Mouse (Mus musculus) small intestine, adult 2 months (tissue): Measurements from ENCODE around the gene Adamtsl5.

ENCODE experiments used
- CTCF ChIP-seq: fragments of 200-500 bp; IDR thresholded peaks from 2 replicates; pipeline ENCODE4 v1.5.1; 2012; ENCODE audit warnings: low read depth, mild to moderate bottlenecking, control low read depth, inconsistent platforms, low read length, moderate library complexity, mixed read lengths; ENCODE audit not compliant: insufficient replicate concordance, insufficient read length; ENCODE audit errors: extremely low read depth
- POLR2A ChIP-seq: fragments of 200-500 bp; IDR thresholded peaks from 2 replicates; pipeline ENCODE4 v1.6.1; 2012; ENCODE audit warnings: low read depth, mild to moderate bottlenecking, control low read depth, inconsistent platforms, low read length, moderate library complexity

DNA sequence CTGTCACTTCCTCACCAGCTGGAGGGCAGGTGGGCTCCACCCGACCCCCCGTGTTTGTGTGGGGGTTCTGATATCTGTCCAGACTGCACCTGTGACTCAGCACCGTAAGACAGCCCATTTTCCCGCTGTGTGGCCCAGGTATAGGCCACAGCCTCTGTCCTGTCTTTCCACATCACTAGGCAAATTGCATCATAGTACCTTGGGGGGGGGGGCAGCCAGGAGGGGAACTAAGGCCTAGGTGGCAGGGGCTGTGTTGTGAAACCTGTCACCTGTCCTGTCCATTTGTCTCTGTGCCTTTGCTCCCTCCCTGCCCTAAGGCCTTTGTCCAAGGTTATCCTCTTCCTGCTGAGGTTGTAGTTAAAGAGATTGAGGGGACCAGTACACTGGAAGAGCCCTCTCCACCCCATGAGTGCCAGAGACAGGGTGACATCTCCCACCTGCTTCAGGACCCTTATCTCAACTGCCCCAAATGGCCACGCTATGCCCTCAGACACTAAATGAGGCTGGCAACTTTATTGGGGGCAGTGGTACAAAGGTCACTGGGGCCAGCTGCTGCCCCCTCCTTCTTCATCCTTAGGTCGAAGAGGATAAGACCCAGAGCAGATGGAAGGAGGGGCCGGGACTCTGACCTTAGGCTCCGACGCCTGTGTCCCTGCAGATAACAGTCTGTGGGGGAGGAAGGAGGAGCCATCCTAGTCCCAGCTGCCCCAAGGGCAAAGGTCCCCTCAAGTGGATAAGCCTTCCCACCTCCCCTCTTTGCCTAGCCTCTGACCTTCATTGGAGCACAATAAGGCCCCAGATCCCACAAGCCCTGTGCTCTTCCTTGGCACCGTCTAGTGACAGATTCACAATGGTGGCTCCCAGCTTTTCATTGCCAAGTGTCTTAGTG is 16.3 kb downstream of the Adamtsl5 start:
- TF ChIP-seq POLR2A (peak; percentile 12; the same call in 1 of the 2 replicates), CTCF (peak; percentile 5; the same call in 1 of the 2 replicates)
